Mouse (Mus musculus): ENCODE results near the gene 4930507D05Rik. TPM values are rescaled to one million over a fixed set of nuclear protein-coding genes. Genes with fewer than 3 reads are reported as not detected.

4930507D05Rik gene
- polyA plus RNA-seq, 1 experiment from 2014 or later, result 1.6 TPM

GRCm38 (mm10) chr10:62461321-62461720 is 12.0 kb downstream of the 4930507D05Rik start:
- DNase-seq (no peak), ATAC-seq (ENCODE audit: low FRiP score, low TSS enrichment) (no peak)
- Histone ChIP-seq H3K9ac (replicated peaks; ENCODE audit: low read length) (no peak overlapping the region), H3K27ac (replicated peaks; ENCODE audit: low read depth, low read length) (no peak overlapping the region), H3K4me3 (replicated peaks; ENCODE audit: low read depth, low read length) (no peak overlapping the region), H3K27me3 (ENCODE audit: control insufficient read depth, insufficient read depth, low read length) (no peaks in the 10 kb centered on the region), H3K4me2 (ENCODE audit: low read length) (no peak overlapping the region), H3K4me1 (ENCODE audit: control insufficient read depth, insufficient read depth, low read length) (no peaks in the 10 kb centered on the region), H3K36me3 (ENCODE audit: control insufficient read depth, insufficient read depth, low read length) (peaks cover 62% of the 10 kb centered on the region), H3K9me3 (ENCODE audit: control insufficient read depth, low read length) (no peaks in the 10 kb centered on the region)

DNA sequence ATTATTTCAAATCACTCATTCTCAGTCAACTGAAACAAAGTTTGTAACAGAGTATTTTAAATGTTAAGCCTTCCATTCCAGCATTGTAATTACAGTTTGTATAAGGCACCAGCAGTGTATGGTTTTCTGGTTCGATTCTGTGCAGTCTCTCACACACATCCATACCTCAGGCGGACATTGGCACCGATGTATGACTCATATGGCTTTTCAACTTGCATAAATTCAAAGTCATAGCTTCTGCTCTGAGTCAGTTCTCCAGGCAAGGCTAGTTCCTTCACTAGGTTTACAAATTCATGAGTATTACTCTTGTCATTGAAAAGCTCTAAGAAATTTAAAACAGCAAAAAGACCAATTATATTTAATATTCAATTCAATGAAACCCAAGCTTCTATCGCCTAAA is 20.4 kb downstream of the 4930507D05Rik start:
- 96% methylated on average over 4 of the region's 4 CpGs for WGBS
- H3K9me3 ChIP-seq (ENCODE audit: control insufficient read depth, low read length), result no peaks in the 10 kb centered on the region
- no peak for ATAC-seq (ENCODE audit: low FRiP score, low TSS enrichment)

DNA sequence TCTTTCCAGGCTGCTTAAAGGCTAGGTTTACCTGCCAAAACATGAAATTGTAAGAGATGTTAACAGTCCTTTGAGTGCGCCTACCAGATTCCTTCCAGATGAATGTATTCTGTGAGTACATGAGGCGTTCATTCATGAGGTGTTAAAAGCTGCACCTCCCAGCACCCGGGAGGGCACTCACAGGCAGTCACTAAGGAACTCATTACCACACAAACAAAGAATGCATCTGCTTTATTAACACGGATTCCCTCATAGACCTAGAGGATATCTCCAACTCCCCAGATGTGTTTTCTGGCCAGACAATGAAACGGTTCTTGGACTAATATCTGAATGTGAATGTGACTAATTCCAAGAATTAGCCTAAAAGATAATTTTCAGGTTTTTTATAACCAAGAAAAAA is 21.8 kb downstream of the 4930507D05Rik start:
- WGBS, result 57% methylated on average over 5 of the region's 5 CpGs
- no peaks in the 10 kb centered on the region for H3K27me3 ChIP-seq (ENCODE audit: control insufficient read depth, insufficient read depth, low read length)
- H3K4me2 ChIP-seq (ENCODE audit: low read length), result no peak overlapping the region
- no peak overlapping the region for H3K4me3 ChIP-seq (replicated peaks; ENCODE audit: low read depth, low read length)
- no peaks in the 10 kb centered on the region for H3K9me3 ChIP-seq (ENCODE audit: control insufficient read depth, low read length)
- H3K27ac ChIP-seq (replicated peaks; ENCODE audit: low read depth, low read length), result no peak overlapping the region
- peaks cover 20% of the 10 kb centered on the region for H3K36me3 ChIP-seq (ENCODE audit: control insufficient read depth, insufficient read depth, low read length)
- DNase-seq, result peak; percentile 2
- ATAC-seq (ENCODE audit: low FRiP score, low TSS enrichment), result no peak
- no peak overlapping the region for H3K9ac ChIP-seq (replicated peaks; ENCODE audit: low read length)
- H3K4me1 ChIP-seq (ENCODE audit: control insufficient read depth, insufficient read depth, low read length), result no peaks in the 10 kb centered on the region

More for the DNA sequence above, 20.4 kb downstream of the 4930507D05Rik start:
- Histone ChIP-seq H3K4me3 (replicated peaks; ENCODE audit: low read depth, low read length) (no peak overlapping the region), H3K36me3 (ENCODE audit: control insufficient read depth, insufficient read depth, low read length) (peaks cover 16% of the 10 kb centered on the region), H3K4me2 (ENCODE audit: low read length) (no peak overlapping the region), H3K4me1 (ENCODE audit: control insufficient read depth, insufficient read depth, low read length) (no peaks in the 10 kb centered on the region), H3K27ac (replicated peaks; ENCODE audit: low read depth, low read length) (no peak overlapping the region), H3K27me3 (ENCODE audit: control insufficient read depth, insufficient read depth, low read length) (no peaks in the 10 kb centered on the region), H3K9ac (replicated peaks; ENCODE audit: low read length) (no peak overlapping the region)
- DNase-seq, result no peak

- Histone ChIP-seq H3K4me3 (replicated peaks; ENCODE audit: low read depth, low read length) (no peak overlapping the region), H3K27ac (replicated peaks; ENCODE audit: low read depth, low read length) (no peak overlapping the region), H3K9ac (replicated peaks; ENCODE audit: low read length) (no peak overlapping the region), H3K36me3 (ENCODE audit: control insufficient read depth, insufficient read depth, low read length) (0 out of 2 replicates have a peak, but pooled peaks cover 13% of the 10 kb centered on the region), H3K9me3 (ENCODE audit: control insufficient read depth, low read length) (no peaks in the 10 kb centered on the region), H3K27me3 (ENCODE audit: control insufficient read depth, insufficient read depth, low read length) (no peaks in the 10 kb centered on the region), H3K4me1 (ENCODE audit: control insufficient read depth, insufficient read depth, low read length) (no peaks in the 10 kb centered on the region), H3K4me2 (ENCODE audit: low read length) (no peak overlapping the region)
- 95% methylated on average over 10 of the region's 10 CpGs for WGBS
- DNase-seq (no peak), ATAC-seq (ENCODE audit: low FRiP score, low TSS enrichment) (no peak)
Measured at GRCm38 (mm10) chr10:62474944-62475343, 25.7 kb downstream of the 4930507D05Rik start.

- Histone ChIP-seq H3K4me2 (ENCODE audit: low read length) (no peak overlapping the region), H3K27ac (replicated peaks; ENCODE audit: low read depth, low read length) (no peak overlapping the region), H3K4me3 (replicated peaks; ENCODE audit: low read depth, low read length) (no peak overlapping the region), H3K27me3 (ENCODE audit: control insufficient read depth, insufficient read depth, low read length) (no peaks in the 10 kb centered on the region), H3K4me1 (ENCODE audit: control insufficient read depth, insufficient read depth, low read length) (no peaks in the 10 kb centered on the region), H3K36me3 (ENCODE audit: control insufficient read depth, insufficient read depth, low read length) (0 out of 2 replicates have a peak, but pooled peaks cover 13% of the 10 kb centered on the region), H3K9me3 (ENCODE audit: control insufficient read depth, low read length) (no peaks in the 10 kb centered on the region), H3K9ac (replicated peaks; ENCODE audit: low read length) (no peak overlapping the region)
- ATAC-seq (ENCODE audit: low FRiP score, low TSS enrichment) (no peak), DNase-seq (no peak)
- 60% methylated on average over 2 of the region's 2 CpGs for WGBS
Measured at GRCm38 (mm10) chr10:62476980-62477379, 27.7 kb downstream of the 4930507D05Rik start.

DNA sequence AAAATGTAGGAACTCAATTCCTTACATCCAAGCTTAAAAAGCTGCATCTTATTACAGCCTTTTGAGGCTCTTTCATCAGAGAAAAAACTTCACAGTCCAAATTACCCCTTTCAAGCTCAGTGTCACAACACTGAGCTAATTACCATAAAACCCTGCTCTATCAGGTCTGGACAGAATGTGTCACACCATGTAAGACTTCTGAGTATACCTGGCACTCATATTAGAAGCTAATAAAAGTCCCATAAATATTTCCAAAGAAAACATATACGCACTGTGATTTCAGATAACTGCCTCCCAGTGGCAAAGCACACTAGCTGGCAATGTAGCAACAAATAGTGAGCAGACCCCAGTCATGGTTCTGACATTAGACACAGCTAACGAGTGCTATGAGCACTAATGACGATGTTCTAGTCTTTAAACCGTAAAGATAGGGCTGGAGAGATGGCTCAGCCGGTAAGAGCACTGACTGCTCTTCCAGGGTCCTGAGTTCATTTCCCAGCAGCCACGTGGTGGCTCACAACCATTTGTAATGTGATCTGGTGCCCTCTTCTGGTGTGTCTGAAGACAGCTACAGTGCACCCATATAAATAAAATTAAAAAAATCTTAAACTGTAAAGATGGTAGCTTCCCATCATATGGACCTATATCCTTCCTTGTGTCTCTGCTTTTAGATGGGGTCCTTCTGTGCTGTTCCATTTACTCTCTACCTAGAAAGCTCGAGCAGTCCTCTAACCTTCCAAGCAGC is 32.0 kb downstream of the 4930507D05Rik start:
- no peaks in the 10 kb centered on the region for H3K27me3 ChIP-seq (ENCODE audit: control insufficient read depth, insufficient read depth, low read length)
- no peak overlapping the region for H3K9ac ChIP-seq (replicated peaks; ENCODE audit: low read length)
- H3K4me1 ChIP-seq (ENCODE audit: control insufficient read depth, insufficient read depth, low read length), result peaks cover 3% of the 10 kb centered on the region; the same call in 1 of the 2 replicates
- H3K4me3 ChIP-seq (replicated peaks; ENCODE audit: low read depth, low read length), result no peak overlapping the region
- WGBS, result 70% methylated on average over 7 of the region's 7 CpGs
- no peak overlapping the region for H3K4me2 ChIP-seq (ENCODE audit: low read length)
- DNase-seq (no peak), ATAC-seq (ENCODE audit: low FRiP score, low TSS enrichment) (no peak)
- H3K36me3 ChIP-seq (ENCODE audit: control insufficient read depth, insufficient read depth, low read length), result 0 out of 2 replicates have a peak, but pooled peaks cover 9% of the 10 kb centered on the region
- no peaks in the 10 kb centered on the region for H3K9me3 ChIP-seq (ENCODE audit: control insufficient read depth, low read length)
- no peak overlapping the region for H3K27ac ChIP-seq (replicated peaks; ENCODE audit: low read depth, low read length)

GRCm38 (mm10) chr10:62485878-62486582 is 36.7 kb downstream of the 4930507D05Rik start:
- ATAC-seq (ENCODE audit: low FRiP score, low TSS enrichment), result peak; percentile 83
- Histone ChIP-seq H3K27me3 (ENCODE audit: control insufficient read depth, insufficient read depth, low read length) (no peaks in the 10 kb centered on the region), H3K36me3 (ENCODE audit: control insufficient read depth, insufficient read depth, low read length) (no peaks in the 10 kb centered on the region), H3K4me3 (replicated peaks; ENCODE audit: low read depth, low read length) (peak overlapping the region; percentile 95), H3K4me1 (ENCODE audit: control insufficient read depth, insufficient read depth, low read length) (peaks cover 3% of the 10 kb centered on the region; the same call in 1 of the 2 replicates), H3K27ac (replicated peaks; ENCODE audit: low read depth, low read length) (peak overlapping the region; percentile 83), H3K9ac (replicated peaks; ENCODE audit: low read length) (peak overlapping the region; percentile 74), H3K4me2 (ENCODE audit: low read length) (peak overlapping the region; percentile 84), H3K9me3 (ENCODE audit: control insufficient read depth, low read length) (no peaks in the 10 kb centered on the region)
- peak; percentile 65 for DNase-seq
- under 1% methylated on average over 43 of the region's 48 CpGs for WGBS

GRCm38 (mm10) chr10:62486618-62487415 is 37.5 kb downstream of the 4930507D05Rik start, which contains the start of gene Vps26a:
Gene Vps26a (minus strand): TSS chr10:62486805.
- peak within 1 kb of the TSS; percentile 83 for H3K27ac ChIP-seq (replicated peaks; ENCODE audit: low read depth, low read length)
- peak within 1 kb of the TSS; percentile 95 for H3K4me3 ChIP-seq (replicated peaks; ENCODE audit: low read depth, low read length)
- H3K9me3 ChIP-seq (ENCODE audit: control insufficient read depth, low read length), result no peaks in the 10 kb centered on the region
- H3K4me1 ChIP-seq (ENCODE audit: control insufficient read depth, insufficient read depth, low read length), result peaks cover 3% of the 10 kb centered on the region; the same call in 1 of the 2 replicates
- DNase-seq (peak; percentile 99), ATAC-seq (ENCODE audit: low FRiP score, low TSS enrichment) (peak; percentile 91)
- under 1% methylated on average over 58 of the region's 59 CpGs for WGBS
- H3K4me2 ChIP-seq (ENCODE audit: low read length), result peak within 1 kb of the TSS; percentile 84
- peak within 1 kb of the TSS; percentile 74 for H3K9ac ChIP-seq (replicated peaks; ENCODE audit: low read length)
- no peaks in the 10 kb centered on the region for H3K27me3 ChIP-seq (ENCODE audit: control insufficient read depth, insufficient read depth, low read length)
- H3K36me3 ChIP-seq (ENCODE audit: control insufficient read depth, insufficient read depth, low read length), result no peaks in the 10 kb centered on the region

Data from midbrain, embryonic 14.5 days (tissue).